Mouse (Mus musculus) heart, postnatal 10 days (tissue): Measurements from ENCODE around the gene Cables2. TPM values are rescaled to one million over a fixed set of nuclear protein-coding genes. Genes with fewer than 3 reads are reported as not detected.

ENCODE experiments used
- DNase-seq, 2 experiments: peaks; one replicate each; pipeline ENCODE4 v3.0.0; 2021
- intact Hi-C: fragments of 180-260 bp; cut with DNase I; formaldehyde crosslinking; loops from one replicate; pipeline ENCODE4 v1.15.1; 2025
- total RNA-seq, 2 experiments: library from RNA; stranded (reverse); gene quantifications; 2 replicates each; pipeline ENCODE4 v1.2.3; 2021

Cables2 gene
- total RNA-seq, 2 experiments from 2014 or later, result 16.5 to 16.7 TPM

GRCm38 (mm10) chr2:180229129-180229528, 44.2 kb downstream of the Cables2 start:
- DNase-seq, result no peak
- intact Hi-C loops, result no loop called here

- intact Hi-C loops, result no loop called here
Measured at GRCm38 (mm10) chr2:180228592-180228991, 44.7 kb downstream of the Cables2 start.

GRCm38 (mm10) chr2:180228060-180228458, 45.2 kb downstream of the Cables2 start:
- intact Hi-C loops, result no loop called here
- DNase-seq, result no peak

More at GRCm38 (mm10) chr2:180228592-180228991, 44.7 kb downstream of the Cables2 start:
- DNase-seq, result peak; percentile 56 to 64

GRCm38 (mm10) chr2:180227262-180228059, 45.8 kb downstream of the Cables2 start:
- peak; percentile 68 to 74 for DNase-seq
- intact Hi-C loops, result loop anchor here (2.0 kb wide), 1 partner anchor 19 kb away; no protein-coding TSS in a partner anchor

GRCm38 (mm10) chr2:180225762-180226378, 47.4 kb downstream of the Cables2 start, which contains the start of gene Lama5:
Lama5 (minus strand) TSS chr2:180225859.
- intact Hi-C loops, result loop anchor here (2.0 kb wide), 1 partner anchor 17 kb away; no protein-coding TSS in a partner anchor
- DNase-seq, result peak; percentile 74 to 76

- intact Hi-C loops, result no loop called here
- peak; percentile 53 to 60 for DNase-seq
Measured at GRCm38 (mm10) chr2:180225044-180225761, 48.1 kb downstream of the Cables2 start.

GRCm38 (mm10) chr2:180224647-180225043, 48.7 kb downstream of the Cables2 start:
- no peak for DNase-seq
- intact Hi-C loops, result loop anchor here (1.0 kb wide), 1 partner anchor 11 kb away; no protein-coding TSS in a partner anchor

GRCm38 (mm10) chr2:180222250-180222649, 51.0 kb downstream of the Cables2 start:
- peak in 1 of 2 experiments; percentile 51 for DNase-seq
- intact Hi-C loops, result no loop called here

GRCm38 (mm10) chr2:180221051-180221450, 52.2 kb downstream of the Cables2 start:
- intact Hi-C loops, result no loop called here
- DNase-seq, result no peak

- intact Hi-C loops, result no loop called here
- no peak for DNase-seq
Measured at GRCm38 (mm10) chr2:180220165-180220564, 53.1 kb downstream of the Cables2 start.

GRCm38 (mm10) chr2:180219145-180219943, 54.0 kb downstream of the Cables2 start:
- intact Hi-C loops, result no loop called here
- DNase-seq, result no peak

GRCm38 (mm10) chr2:180218677-180219076, 54.6 kb downstream of the Cables2 start:
- intact Hi-C loops, result no loop called here
- peak; percentile 42 to 46 for DNase-seq

- intact Hi-C loops, result no loop called here
- DNase-seq, result no peak
Measured at GRCm38 (mm10) chr2:180218241-180218640, 55.1 kb downstream of the Cables2 start.

- DNase-seq, result peak; percentile 84
- intact Hi-C loops, result no loop called here
Measured at GRCm38 (mm10) chr2:180217587-180217986, 55.7 kb downstream of the Cables2 start.

- no peak for DNase-seq
- intact Hi-C loops, result no loop called here
Measured at GRCm38 (mm10) chr2:180216921-180217320, 56.4 kb downstream of the Cables2 start.

GRCm38 (mm10) chr2:180215951-180216350, 57.3 kb downstream of the Cables2 start:
- intact Hi-C loops, result no loop called here
- DNase-seq, result peak; percentile 46 to 51

- intact Hi-C loops, result no loop called here
- peak; percentile 42 to 43 for DNase-seq
Measured at GRCm38 (mm10) chr2:180215011-180215461, 58.3 kb downstream of the Cables2 start.

GRCm38 (mm10) chr2:180214352-180214978, 58.8 kb downstream of the Cables2 start:
- no peak for DNase-seq
- intact Hi-C loops, result no loop called here

- no peak for DNase-seq
- intact Hi-C loops, result no loop called here
Measured at GRCm38 (mm10) chr2:180212255-180212654, 61.0 kb downstream of the Cables2 start.
